Mouse (Mus musculus) MEL (cell line): Measurements from ENCODE around the gene Rnf157. TPM values are rescaled to one million over a fixed set of nuclear protein-coding genes. Genes with fewer than 3 reads are reported as not detected.
"Not testable (repeated sequence)": the region's sequence is repeated elsewhere in the genome, so short reads cannot be mapped to it uniquely, and the experiment has no call there.

Source experiments
- DNase-seq: peaks from one replicate; pipeline ENCODE4 v3.0.0; 2011; ENCODE audit warnings: low read depth, low spot score
- H3K27ac ChIP-seq: 2 replicates; pipeline ENCODE4 v1.5.1; 2012; ENCODE audit warnings: low read depth, mild to moderate bottlenecking, control low read depth, low read length, moderate library complexity; ENCODE audit not compliant: control insufficient read depth
- H3K27me3 ChIP-seq, 2 experiments: fragments of 150-350 bp in 1 of 2; sonication (generic) in 1 of 2; 2 replicates each; pipeline ENCODE4 v1.6.1; 2012; ENCODE audit warnings: low read length in 2 of 2, mild to moderate bottlenecking in 2 of 2, improper control_type of control experiment in 1 of 2, moderate library complexity in 1 of 2; ENCODE audit not compliant: insufficient read depth in 2 of 2, control insufficient read depth in 1 of 2
- H3K36me3 ChIP-seq, 2 experiments: 2 replicates each; pipeline ENCODE4 v1.6.1; 2012 to 2014; ENCODE audit warnings: low read length in 2 of 2, improper control_type of control experiment in 1 of 2, inconsistent platforms in 1 of 2, mild to moderate bottlenecking in 1 of 2; ENCODE audit not compliant: insufficient read depth in 2 of 2, control insufficient read depth in 1 of 2
- H3K4me1 ChIP-seq, 2 experiments: fragments of 150-350 bp in 1 of 2; sonication (generic) in 1 of 2; 2 replicates each; pipeline ENCODE4 v1.6.1; 2012; ENCODE audit warnings: low read length in 2 of 2, improper control_type of control experiment in 1 of 2, mild to moderate bottlenecking in 1 of 2; ENCODE audit not compliant: insufficient read depth in 2 of 2, control insufficient read depth in 1 of 2
- H3K4me3 ChIP-seq, 2 experiments: fragments of 150-350 bp in 1 of 2; sonication (generic) in 1 of 2; 2 replicates each; pipeline ENCODE4 v1.5.1; 2012; ENCODE audit warnings: low read depth in 2 of 2, low read length in 2 of 2, mild to moderate bottlenecking in 2 of 2, moderate library complexity in 2 of 2, control low read depth in 1 of 2, improper control_type of control experiment in 1 of 2; ENCODE audit not compliant: control insufficient read depth in 1 of 2, insufficient read depth in 1 of 2
- H3K79me2 ChIP-seq: 2 replicates; pipeline ENCODE4 v1.6.1; 2012; ENCODE audit warnings: mild to moderate bottlenecking, low read length, moderate library complexity; ENCODE audit not compliant: control insufficient read depth, poor library complexity, insufficient read depth
- H3K9ac ChIP-seq: 2 replicates; pipeline ENCODE4 v1.6.1; 2012; ENCODE audit warnings: low read depth, mild to moderate bottlenecking, control low read depth, low read length, moderate library complexity; ENCODE audit not compliant: control insufficient read depth, poor library complexity, severe bottlenecking
- H3K9me3 ChIP-seq: fragments of 150-350 bp; sonication (generic); replicated peaks from 2 replicates; pipeline ENCODE4 v1.6.1; 2012; ENCODE audit warnings: mild to moderate bottlenecking, low read length, improper control_type of control experiment, moderate library complexity; ENCODE audit not compliant: insufficient read depth
- BHLHE40 ChIP-seq: IDR thresholded peaks from 2 replicates; pipeline ENCODE4 v1.6.1; 2012; ENCODE audit warnings: low read depth, mild to moderate bottlenecking, inconsistent platforms, low read length, improper control_type of control experiment, borderline replicate concordance
- CHD1 ChIP-seq: IDR thresholded peaks from 2 replicates; pipeline ENCODE4 v1.6.1; 2012; ENCODE audit warnings: low read depth, mild to moderate bottlenecking, inconsistent platforms, low read length, improper control_type of control experiment
- CTCF ChIP-seq, 3 experiments: IDR thresholded peaks in 2 of 3; conservative IDR thresholded peaks in 1 of 3; 2 replicates each; pipeline ENCODE4 v1.5.1; 2011 to 2012; ENCODE audit warnings: low read length in 3 of 3, low read depth in 2 of 3, mild to moderate bottlenecking in 2 of 3, improper control_type of control experiment in 1 of 3, inconsistent platforms in 1 of 3, mixed read lengths in 1 of 3, moderate library complexity in 1 of 3; ENCODE audit not compliant: control insufficient read depth in 1 of 3, insufficient read depth in 1 of 3, poor library complexity in 1 of 3, severe bottlenecking in 1 of 3
- E2F4 ChIP-seq: IDR thresholded peaks from 2 replicates; pipeline ENCODE4 v1.6.1; 2011; ENCODE audit warnings: low read depth, low read length, improper control_type of control experiment, borderline replicate concordance
- GATA1 ChIP-seq: IDR thresholded peaks from 2 replicates; pipeline ENCODE4 v1.6.1; 2011; ENCODE audit warnings: low read depth, low read length, improper control_type of control experiment
- MAFK ChIP-seq: IDR thresholded peaks from 2 replicates; pipeline ENCODE4 v1.6.1; 2011; ENCODE audit warnings: low read depth, mild to moderate bottlenecking, low read length, improper control_type of control experiment, borderline replicate concordance
- MAX ChIP-seq: IDR thresholded peaks from 2 replicates; pipeline ENCODE4 v1.6.1; 2011; ENCODE audit warnings: low read length, improper control_type of control experiment
- MEF2A ChIP-seq: IDR thresholded peaks from 2 replicates; pipeline ENCODE4 v1.6.1; 2014; ENCODE audit warnings: low read depth, mild to moderate bottlenecking, inconsistent platforms, low read length, improper control_type of control experiment; ENCODE audit not compliant: poor library complexity, insufficient replicate concordance, severe bottlenecking; ENCODE audit errors: extremely low read depth
- MXI1 ChIP-seq: IDR thresholded peaks from 2 replicates; pipeline ENCODE4 v1.6.1; 2011; ENCODE audit warnings: mild to moderate bottlenecking, low read depth, low read length, improper control_type of control experiment
- MYB ChIP-seq: IDR thresholded peaks from 2 replicates; pipeline ENCODE4 v1.6.1; 2011; ENCODE audit warnings: mild to moderate bottlenecking, low read depth, low read length, improper control_type of control experiment
- MYC ChIP-seq: IDR thresholded peaks from 2 replicates; pipeline ENCODE4 v1.6.1; 2011; ENCODE audit warnings: low read depth, mild to moderate bottlenecking, low read length, improper control_type of control experiment, moderate library complexity
- NELFE ChIP-seq: IDR thresholded peaks from 2 replicates; pipeline ENCODE4 v1.6.1; 2011; ENCODE audit warnings: low read depth, low read length, improper control_type of control experiment
- NRF1 ChIP-seq: IDR thresholded peaks from 2 replicates; pipeline ENCODE4 v1.6.1; 2014; ENCODE audit warnings: low read depth, mild to moderate bottlenecking, inconsistent platforms, low read length, improper control_type of control experiment, moderate library complexity; ENCODE audit not compliant: poor library complexity, insufficient read depth, severe bottlenecking
- POLR2A ChIP-seq, 2 experiments: IDR thresholded peaks; 2 replicates each; pipeline ENCODE4 v1.6.1; 2011 to 2012; ENCODE audit warnings: low read length in 2 of 2, mild to moderate bottlenecking in 2 of 2, control low read depth in 1 of 2, improper control_type of control experiment in 1 of 2, low read depth in 1 of 2, moderate library complexity in 1 of 2; ENCODE audit not compliant: control insufficient read depth in 1 of 2, insufficient read depth in 1 of 2, poor library complexity in 1 of 2
- POLR2AphosphoS2 ChIP-seq: IDR thresholded peaks from 2 replicates; pipeline ENCODE4 v1.6.1; 2011; ENCODE audit warnings: low read length, improper control_type of control experiment
- POLR2AphosphoS5 ChIP-seq: IDR thresholded peaks from 2 replicates; pipeline ENCODE4 v1.6.1; 2012; ENCODE audit warnings: low read depth, borderline replicate concordance, mild to moderate bottlenecking, inconsistent platforms, low read length, moderate library complexity, mixed read lengths
- RAD21 ChIP-seq: IDR thresholded peaks from 2 replicates; pipeline ENCODE4 v1.6.1; 2011; ENCODE audit warnings: mild to moderate bottlenecking, low read depth, low read length, improper control_type of control experiment
- RCOR1 ChIP-seq: IDR thresholded peaks from 2 replicates; pipeline ENCODE4 v1.6.1; 2012; ENCODE audit warnings: low read depth, mild to moderate bottlenecking, inconsistent platforms, low read length, improper control_type of control experiment
- UBTF ChIP-seq: IDR thresholded peaks from 2 replicates; pipeline ENCODE4 v1.6.1; 2012; ENCODE audit warnings: low read depth, mild to moderate bottlenecking, inconsistent platforms, low read length, improper control_type of control experiment, moderate library complexity, borderline replicate concordance; ENCODE audit not compliant: insufficient read depth
- USF2 ChIP-seq, 2 experiments: IDR thresholded peaks; 2 replicates each; pipeline ENCODE4 v1.6.1; 2011 to 2012; ENCODE audit warnings: improper control_type of control experiment in 2 of 2, low read length in 2 of 2, borderline replicate concordance in 1 of 2, inconsistent platforms in 1 of 2, low read depth in 1 of 2, mild to moderate bottlenecking in 1 of 2; ENCODE audit not compliant: insufficient read depth in 1 of 2
- ZKSCAN1 ChIP-seq: IDR thresholded peaks from 2 replicates; pipeline ENCODE4 v1.6.1; 2012; ENCODE audit warnings: low read depth, mild to moderate bottlenecking, inconsistent platforms, low read length, improper control_type of control experiment, moderate library complexity
- ZNF384 ChIP-seq: IDR thresholded peaks from 2 replicates; pipeline ENCODE4 v1.6.1; 2012; ENCODE audit warnings: low read depth, mild to moderate bottlenecking, inconsistent platforms, low read length, improper control_type of control experiment
- polyA plus RNA-seq, 2 experiments: library from polyadenylated mRNA; stranded (reverse) in 1 of 2; unstranded in 1 of 2; fragments of >175 nt in 1 of 2; fragments of >200 nt in 1 of 2; gene quantifications; 2 replicates each; pipeline versions ENCODE4 v1.2.1 to v1.2.4; 2012; ENCODE audit warnings: low replicate concordance in 2 of 2, low read depth in 1 of 2; ENCODE audit not compliant: insufficient read length in 2 of 2, insufficient read depth in 1 of 2, missing spikeins in 1 of 2
- total RNA-seq: library from RNA; depleted of rRNA; stranded (reverse); fragments of 300-350 nt; gene quantifications from 2 replicates; pipeline ENCODE4 v1.2.3, GENCODE M21; 2012

Gene Rnf157
- total and polyA plus RNA-seq, 3 experiments: 7.5 to 10.9 TPM; not detected in 1

- TF ChIP-seq BHLHE40 (peak; percentile 39), UBTF (no peak), ZKSCAN1 (no peak), MEF2A (no peak), POLR2A (IDR thresholded peaks at IDR 0.05; ENCODE audit: control insufficient read depth in 1 of 2, insufficient read depth in 1 of 2, low read depth in 1 of 2, low read length in 2 of 2, poor library complexity in 1 of 2) (peak; percentile 21 to 48; a peak in 2 of 4 replicates)
- TF ChIP-seq, all 39 proteins: peak for 17
These were observed 16.3 kb upstream of the Rnf157 start (continued) for GRCm38 (mm10) chr11:116428872-116429859.

- H3K27ac ChIP-seq: no peak overlapping the region
These were observed 14.2 kb upstream of the Rnf157 start for GRCm38 (mm10) chr11:116426852-116427575.

GRCm38 (mm10) chr11:116426328-116426727, 13.5 kb upstream of the Rnf157 start:
- Histone ChIP-seq H3K4me1 (peaks cover 24 to 46% of the 10 kb centered on the region in 2 experiments), H3K36me3 (peaks cover 0 to 42% of the 10 kb centered on the region in 2 experiments; a peak in 2 of 4 replicates)
- not testable (repeated sequence) for DNase-seq, H3K27ac ChIP-seq, H3K4me3 ChIP-seq, H3K9me3 ChIP-seq, H3K79me2 ChIP-seq, H3K27me3 ChIP-seq, H3K9ac ChIP-seq

More at GRCm38 (mm10) chr11:116426852-116427575, 14.2 kb upstream of the Rnf157 start:
- Histone ChIP-seq H3K36me3 (peaks cover 0 to 45% of the 10 kb centered on the region in 2 experiments; a peak in 2 of 4 replicates), H3K9me3 (no peaks in the 10 kb centered on the region), H3K4me1 (peaks cover 24 to 49% of the 10 kb centered on the region in 2 experiments), H3K9ac (no peak overlapping the region), H3K79me2 (no peaks in the 10 kb centered on the region), H3K4me3 (no peak overlapping the region), H3K27me3 (no peaks in the 10 kb centered on the region)
- no peak for DNase-seq
- TF ChIP-seq MEF2A (no peak), NELFE (no peak), RAD21 (no peak), GATA1 (no peak), MYC (no peak), ZNF384 (no peak), NRF1 (no peak), MAX (no peak), POLR2AphosphoS2 (no peak), E2F4 (no peak), CTCF (IDR thresholded peaks at IDR 0.05 in 2 of 3, conservative IDR thresholded peaks at IDR 0.05 in 1 of 3; ENCODE audit: control insufficient read depth in 1 of 3, insufficient read depth in 1 of 3, low read depth in 2 of 3, low read length in 3 of 3, poor library complexity in 1 of 3, severe bottlenecking in 1 of 3) (no peak), MAFK (no peak), MYB (no peak), MXI1 (no peak), CHD1 (no peak), POLR2AphosphoS5 (no peak), USF2 (IDR thresholded peaks at IDR 0.05; ENCODE audit: borderline replicate concordance in 1 of 2, insufficient read depth in 1 of 2, low read depth in 1 of 2, low read length in 2 of 2) (no peak), POLR2A (IDR thresholded peaks at IDR 0.05; ENCODE audit: control insufficient read depth in 1 of 2, insufficient read depth in 1 of 2, low read depth in 1 of 2, low read length in 2 of 2, poor library complexity in 1 of 2) (no peak), RCOR1 (no peak)
